Comparison of ENCODE assay signal across 8 mouse cellular contexts in genomic region chr2:156180094-156180821, GRCm38 (mm10). TPM values are rescaled to one million over a fixed set of nuclear protein-coding genes. Genes with fewer than 3 reads are reported as not detected.
DNase-seq lines count a peak whose midpoint lies in the region; ATAC-seq and TF ChIP-seq lines count a peak whose summit lies in the region.

Rbm39 (minus strand) TSS chr2:156180238.

- H3K27me3 ChIP-seq in forebrain, embryonic 15.5 days, result no peaks in the 10 kb centered on the region

- WGBS in forebrain, embryonic 15.5 days, result under 1% methylated on average over 47 of the region's 47 CpGs
- 1% methylated on average over 47 of the region's 47 CpGs for WGBS in lung, adult 2 months

- peak; percentile 57; the same call in 1 of the 2 replicates for TF ChIP-seq CTCF in lung, adult 2 months (IDR thresholded peaks at IDR 0.05; ENCODE audit: insufficient read depth, low read length)

- no peaks in the 10 kb centered on the region for H3K9me3 ChIP-seq in forebrain, embryonic 15.5 days

- DNase-seq in ES-CJ7 (ENCODE audit: low read depth, low spot score), result peak; percentile 100
- peak; percentile 100 for DNase-seq in cerebellum, adult 11 months
- DNase-seq in heart, postnatal 25 days (ENCODE audit: low spot score), result peak; percentile 100
- DNase-seq in layer of hippocampus, adult 18-20 months (ENCODE audit: low spot score in 2 of 2), result peak; percentile 100
- DNase-seq in lung, adult 2 months, result peak; percentile 100
- DNase-seq in thymus, adult 18-20 months, result peak; percentile 99

- peak; percentile 96 for TF ChIP-seq POLR2A in lung, adult 2 months (IDR thresholded peaks at IDR 0.05; ENCODE audit: borderline replicate concordance, extremely low read depth, low read depth, low read length)

- peak within 1 kb of the TSS; percentile 99 for H3K27ac ChIP-seq in forebrain, embryonic 15.5 days (replicated peaks)

- intact Hi-C loops in heart, postnatal 25 days (cut with DNase I), result loop anchor here (5.0 kb wide), 1 partner anchor 77 kb away; no protein-coding TSS in a partner anchor

- H3K36me3 ChIP-seq in forebrain, embryonic 15.5 days, result peaks cover 22% of the 10 kb centered on the region; the same call in 1 of the 2 replicates

- ATAC-seq in forebrain, embryonic 15.5 days (replicated peaks), result peak; percentile 97
- ATAC-seq in neutrophil, adult 5-6 weeks (ENCODE audit: extremely low read depth, insufficient number of reproducible peaks, low FRiP score, poor library complexity, severe bottlenecking), result peak; percentile 90

- H3K4me1 ChIP-seq in forebrain, embryonic 15.5 days, result peaks cover 40% of the 10 kb centered on the region
- H3K4me1 ChIP-seq in lung, adult 2 months (ENCODE audit: control insufficient read depth, insufficient read depth, low read length), result peaks cover 17% of the 10 kb centered on the region

- peak within 1 kb of the TSS; percentile 80 for H3K4me2 ChIP-seq in forebrain, embryonic 15.5 days (replicated peaks)

- peak within 1 kb of the TSS; percentile 100 for H3K9ac ChIP-seq in forebrain, embryonic 15.5 days (replicated peaks)

- peak within 1 kb of the TSS; percentile 97 for H3K4me3 ChIP-seq in forebrain, embryonic 15.5 days
- peak within 1 kb of the TSS; percentile 98 for H3K4me3 ChIP-seq in lung, adult 2 months (replicated peaks; ENCODE audit: extremely low read depth, low read depth, low read length)

RNA-seq across cellular contexts. Expression of gene Rbm39, which starts in this region (rescaled TPM):
- polyA plus RNA-seq in forebrain, embryonic 15.5 days (2015; fragmentation: Nextera tagmentation; extraction: Ambion mirVana), result 579 and 585 TPM in 2 replicates
- 100 to 1,000 TPM; 140 to 164 TPM for total RNA-seq in heart, postnatal 25 days (2021)
- total RNA-seq in layer of hippocampus, adult 18-20 months (2021), result 100 to 1,000 TPM; 309 to 321 TPM
- polyA plus RNA-seq in lung, adult 2 months (2012; rRNA removed), result 65.2 and 81.0 TPM in 2 replicates
- total RNA-seq in neutrophil, adult 5-6 weeks (2017), result 1,446 and 1,484 TPM in 2 replicates

Comparison
In these comparisons a context has a peak if more than half of its experiments do, and no peak if none do; other contexts are left out.
1. Peak in every context shown above with its lines: DNase-seq, ATAC-seq, H3K4me3 ChIP-seq and H3K27ac ChIP-seq.